9 mouse cellular contexts compared by ENCODE assay signal in genomic region chr10:75860746-75861145, GRCm38 (mm10). TPM values are rescaled to one million over a fixed set of nuclear protein-coding genes. Genes with fewer than 3 reads are reported as not detected.
DNase-seq lines count a peak whose midpoint lies in the region; ATAC-seq lines count a peak whose summit lies in the region.
"Had no signal": no experiment of that assay in that cellular context is flagged by ENCODE, and none has a peak within 500 bp of the region (broad histone marks: within the 10 kb centered on the region; RNA-seq: fewer than 3 reads in every experiment).

No protein-coding gene starts in this region.

- WGBS in lung, embryonic 15.5 days: 28% methylated on average over 7 of the region's 7 CpGs
- WGBS in embryonic facial prominence, embryonic 12.5 days: 34% methylated on average over 7 of the region's 7 CpGs
- WGBS in hindbrain, embryonic 10.5 days: 18% methylated on average over 7 of the region's 7 CpGs
- 22% methylated on average over 7 of the region's 7 CpGs for WGBS in midbrain, embryonic 11.5 days

- H3K36me3 ChIP-seq in lung, embryonic 15.5 days: peaks cover 10% of the 10 kb centered on the region; the same call in 1 of the 2 replicates
- H3K36me3 ChIP-seq in embryonic facial prominence, embryonic 12.5 days: peaks cover 18% of the 10 kb centered on the region
- H3K36me3 ChIP-seq in hindbrain, embryonic 10.5 days: peaks cover 31% of the 10 kb centered on the region
- H3K36me3 ChIP-seq in midbrain, embryonic 11.5 days (ENCODE audit: control insufficient read depth, insufficient read depth, low read length): 0 out of 2 replicates have a peak, but pooled peaks cover 5% of the 10 kb centered on the region

- H3K27me3 ChIP-seq in lung, embryonic 15.5 days: no peaks in the 10 kb centered on the region
- H3K27me3 ChIP-seq in embryonic facial prominence, embryonic 12.5 days: no peaks in the 10 kb centered on the region
- H3K27me3 ChIP-seq in hindbrain, embryonic 10.5 days (ENCODE audit: insufficient read depth, poor library complexity, severe bottlenecking): no peaks in the 10 kb centered on the region
- H3K27me3 ChIP-seq in midbrain, embryonic 11.5 days (ENCODE audit: control insufficient read depth, insufficient read depth, low read length): no peaks in the 10 kb centered on the region

- no peak overlapping the region for H3K4me3 ChIP-seq in lung, embryonic 15.5 days
- H3K4me3 ChIP-seq in embryonic facial prominence, embryonic 12.5 days: no peak overlapping the region
- peak overlapping the region; percentile 75 for H3K4me3 ChIP-seq in hindbrain, embryonic 10.5 days
- no peak overlapping the region for H3K4me3 ChIP-seq in midbrain, embryonic 11.5 days (ENCODE audit: low read depth, low read length)

- H3K4me2 ChIP-seq in lung, embryonic 15.5 days: peak overlapping the region; percentile 64
- H3K4me2 ChIP-seq in embryonic facial prominence, embryonic 12.5 days (replicated peaks): peak overlapping the region; percentile 82; the same call in 1 of the 2 replicates
- H3K4me2 ChIP-seq in midbrain, embryonic 11.5 days: peak overlapping the region; percentile 73

- H3K9me3 ChIP-seq in lung, embryonic 15.5 days: no peaks in the 10 kb centered on the region
- no peaks in the 10 kb centered on the region for H3K9me3 ChIP-seq in embryonic facial prominence, embryonic 12.5 days
- H3K9me3 ChIP-seq in hindbrain, embryonic 10.5 days: no peaks in the 10 kb centered on the region
- H3K9me3 ChIP-seq in midbrain, embryonic 11.5 days (ENCODE audit: control insufficient read depth, low read length): no peaks in the 10 kb centered on the region

- no peak for DNase-seq in lung, adult 18-20 months
- DNase-seq in hindbrain, embryonic 10.5 days (ENCODE audit: low spot score): peak; percentile 33
- DNase-seq in midbrain, embryonic 11.5 days (ENCODE audit: low spot score, missing footprints): peak; percentile 90
- DNase-seq in adrenal gland, adult 18-20 months (ENCODE audit: low spot score in 2 of 2): no peak
- no peak for DNase-seq in spleen, postnatal 10 days (ENCODE audit: low spot score in 2 of 2)

- peak overlapping the region; percentile 90; the same call in 1 of the 2 replicates for H3K9ac ChIP-seq in lung, embryonic 15.5 days
- no peak overlapping the region; the same call in 1 of the 2 replicates for H3K9ac ChIP-seq in embryonic facial prominence, embryonic 12.5 days
- H3K9ac ChIP-seq in midbrain, embryonic 11.5 days (ENCODE audit: low read length): peak overlapping the region; percentile 33; the same call in 1 of the 2 replicates

- ATAC-seq in lung, embryonic 15.5 days (ENCODE audit: borderline replicate concordance, extremely low read depth, low FRiP score, low TSS enrichment): no peak
- ATAC-seq in embryonic facial prominence, embryonic 12.5 days (ENCODE audit: insufficient number of reproducible peaks, insufficient read depth, low FRiP score, low TSS enrichment): no peak
- ATAC-seq in midbrain, embryonic 11.5 days (ENCODE audit: low FRiP score): no peak; the same call in 1 of the 2 replicates
- no peak for ATAC-seq in megakaryocyte-erythroid progenitor cell, adult 5-6 weeks (replicated peaks; ENCODE audit: low FRiP score, low TSS enrichment, poor library complexity, severe bottlenecking)

- H3K27ac ChIP-seq in lung, embryonic 15.5 days: peak overlapping the region; percentile 97
- H3K27ac ChIP-seq in embryonic facial prominence, embryonic 12.5 days: peak overlapping the region; percentile 96
- peak overlapping the region; percentile 99 for H3K27ac ChIP-seq in hindbrain, embryonic 10.5 days
- peak overlapping the region; percentile 10; the same call in 1 of the 2 replicates for H3K27ac ChIP-seq in midbrain, embryonic 11.5 days (ENCODE audit: low read depth, low read length)

- peaks cover 24% of the 10 kb centered on the region for H3K4me1 ChIP-seq in lung, embryonic 15.5 days
- peaks cover 17% of the 10 kb centered on the region for H3K4me1 ChIP-seq in embryonic facial prominence, embryonic 12.5 days
- H3K4me1 ChIP-seq in hindbrain, embryonic 10.5 days (replicated peaks): peaks cover 43% of the 10 kb centered on the region
- peaks cover 22% of the 10 kb centered on the region for H3K4me1 ChIP-seq in midbrain, embryonic 11.5 days (ENCODE audit: control insufficient read depth, insufficient read depth, low read length)

RNA-seq across cellular contexts. Expression of gene Mif, which starts 0.7 kb away (rescaled TPM):
- polyA plus RNA-seq in lung, embryonic 15.5 days (2015; fragmentation: Nextera tagmentation; extraction: Ambion mirVana): 1,625 and 1,841 TPM in 2 replicates
- polyA plus RNA-seq in embryonic facial prominence, embryonic 12.5 days (2016; fragmentation: Nextera tagmentation; extraction: Ambion mirVana): 1,615 and 1,742 TPM in 2 replicates
- 2,694 and 3,395 TPM in 2 replicates for polyA plus RNA-seq in hindbrain, embryonic 10.5 days (2016; fragmentation: Nextera tagmentation; extraction: Ambion mirVana)
- polyA plus RNA-seq in midbrain, embryonic 11.5 days (2014; fragmentation: Nextera tagmentation; extraction: Ambion mirVana): 1,631 and 1,834 TPM in 2 replicates
- 100 to 1,000 TPM; 221 to 268 TPM for total RNA-seq in adrenal gland, adult 18-20 months (2021)
- total RNA-seq in megakaryocyte-erythroid progenitor cell, adult 5-6 weeks (2014; fragmentation: Nextera tagmentation): 591 and 602 TPM in 2 replicates
- total RNA-seq in megakaryocyte-erythroid progenitor cell, adult 5-6 weeks (2017): 419 and 579 TPM in 2 replicates

RNA-seq across cellular contexts. Expression of gene Gstt2, which starts 23.5 kb away (rescaled TPM):
- polyA plus RNA-seq in lung, embryonic 15.5 days (2015; fragmentation: Nextera tagmentation; extraction: Ambion mirVana): 37.3 and 39.1 TPM in 2 replicates
- 9.6 and 12.0 TPM in 2 replicates for polyA plus RNA-seq in embryonic facial prominence, embryonic 12.5 days (2016; fragmentation: Nextera tagmentation; extraction: Ambion mirVana)
- 7.9 and 8.5 TPM in 2 replicates for polyA plus RNA-seq in hindbrain, embryonic 10.5 days (2016; fragmentation: Nextera tagmentation; extraction: Ambion mirVana)
- 6.3 and 8.4 TPM in 2 replicates for polyA plus RNA-seq in midbrain, embryonic 11.5 days (2014; fragmentation: Nextera tagmentation; extraction: Ambion mirVana)
- total RNA-seq in adrenal gland, adult 18-20 months (2021): 10 to 100 TPM; 25.5 to 31.1 TPM
- total RNA-seq in megakaryocyte-erythroid progenitor cell, adult 5-6 weeks (2014; fragmentation: Nextera tagmentation): 9.3 and 15.1 TPM in 2 replicates
- 10.0 and 24.9 TPM in 2 replicates for total RNA-seq in megakaryocyte-erythroid progenitor cell, adult 5-6 weeks (2017)

RNA-seq across cellular contexts. Expression of gene Derl3, which starts 32.5 kb away (rescaled TPM):
- polyA plus RNA-seq in lung, embryonic 15.5 days (2015; fragmentation: Nextera tagmentation; extraction: Ambion mirVana): 1.8 and 2.5 TPM in 2 replicates
- 3.2 and 3.9 TPM in 2 replicates for polyA plus RNA-seq in embryonic facial prominence, embryonic 12.5 days (2016; fragmentation: Nextera tagmentation; extraction: Ambion mirVana)
- polyA plus RNA-seq in hindbrain, embryonic 10.5 days (2016; fragmentation: Nextera tagmentation; extraction: Ambion mirVana): 1.6 and 3.1 TPM in 2 replicates
- polyA plus RNA-seq in midbrain, embryonic 11.5 days (2014; fragmentation: Nextera tagmentation; extraction: Ambion mirVana): 0.62 and 1.6 TPM in 2 replicates
- 1 to 10 TPM; 1.4 to 2.3 TPM for total RNA-seq in adrenal gland, adult 18-20 months (2021)
- total RNA-seq in megakaryocyte-erythroid progenitor cell, adult 5-6 weeks (2014; fragmentation: Nextera tagmentation): 1.7 TPM in 1 of 2 replicates, not detected in the other
- total RNA-seq in megakaryocyte-erythroid progenitor cell, adult 5-6 weeks (2017): 0.69 TPM in 1 of 2 replicates, not detected in the other

RNA-seq across cellular contexts. Expression of gene Gstt4, which starts 38.4 kb away (rescaled TPM):
- polyA plus RNA-seq in lung, embryonic 15.5 days (2015; fragmentation: Nextera tagmentation; extraction: Ambion mirVana): not detected in 2 replicates
- not detected in 2 replicates for polyA plus RNA-seq in embryonic facial prominence, embryonic 12.5 days (2016; fragmentation: Nextera tagmentation; extraction: Ambion mirVana)
- not detected in 2 replicates for polyA plus RNA-seq in hindbrain, embryonic 10.5 days (2016; fragmentation: Nextera tagmentation; extraction: Ambion mirVana)
- not detected in 2 replicates for polyA plus RNA-seq in midbrain, embryonic 11.5 days (2014; fragmentation: Nextera tagmentation; extraction: Ambion mirVana)
- total RNA-seq in adrenal gland, adult 18-20 months (2021): not detected
- not detected in 2 replicates for total RNA-seq in megakaryocyte-erythroid progenitor cell, adult 5-6 weeks (2014; fragmentation: Nextera tagmentation)
- total RNA-seq in megakaryocyte-erythroid progenitor cell, adult 5-6 weeks (2017): 0.65 TPM in 1 of 2 replicates, not detected in the other
- total RNA-seq: neutrophil, adult 5-6 weeks had no signal

Comparison
In these comparisons a context has a peak if more than half of its experiments do, and no peak if none do; other contexts are left out.
1. H3K27ac ChIP-seq: peak in every context shown above with its lines; median percentile 99 in hindbrain, embryonic 10.5 days; 97 in lung, embryonic 15.5 days; 96 in embryonic facial prominence, embryonic 12.5 days; 10 in midbrain, embryonic 11.5 days.
2. DNase-seq: peak in hindbrain, embryonic 10.5 days (single experiment) and midbrain, embryonic 11.5 days (single experiment); none in lung, adult 18-20 months (0 of 2), adrenal gland, adult 18-20 months (0 of 2) and spleen, postnatal 10 days (0 of 2).
3. Peak in every context shown above with its lines, with median percentiles within 50 percentile points of each other: H3K4me2 ChIP-seq.